Mouse (Mus musculus): Measurements from ENCODE around the gene Rpl11. TPM values are rescaled to one million over a fixed set of nuclear protein-coding genes. Genes with fewer than 3 reads are reported as not detected.

Gene Rpl11
- polyA plus RNA-seq, 1 experiment from 2014 or later, result 527 TPM

- Histone ChIP-seq H3K27ac (ENCODE audit: low read depth, low read length) (no peak overlapping the region), H3K4me2 (replicated peaks; ENCODE audit: low read depth, low read length) (no peak overlapping the region), H3K27me3 (ENCODE audit: control insufficient read depth, insufficient read depth, low read length) (no peaks in the 10 kb centered on the region), H3K4me1 (ENCODE audit: control insufficient read depth, insufficient read depth, low read length) (peaks cover 11% of the 10 kb centered on the region; the same call in 1 of the 2 replicates), H3K4me3 (ENCODE audit: low read length) (no peak overlapping the region), H3K9ac (ENCODE audit: low read depth, low read length) (no peak overlapping the region), H3K36me3 (ENCODE audit: control insufficient read depth, insufficient read depth, low read length) (peaks cover 11% of the 10 kb centered on the region), H3K9me3 (ENCODE audit: control insufficient read depth, low read length) (no peaks in the 10 kb centered on the region)
- 33% methylated on average over 1 of the region's 1 CpGs for WGBS
- no peak for ATAC-seq (ENCODE audit: low FRiP score, low TSS enrichment)
These were observed 2.8 kb upstream of the Rpl11 start for GRCm38 (mm10) chr4:136056030-136056429.

- H3K4me3 ChIP-seq (ENCODE audit: low read length), result no peak overlapping the region
- no peak overlapping the region for H3K4me2 ChIP-seq (replicated peaks; ENCODE audit: low read depth, low read length)
- no peak overlapping the region for H3K27ac ChIP-seq (ENCODE audit: low read depth, low read length)
- ATAC-seq (ENCODE audit: low FRiP score, low TSS enrichment), result no peak
- H3K27me3 ChIP-seq (ENCODE audit: control insufficient read depth, insufficient read depth, low read length), result no peaks in the 10 kb centered on the region
- 79% methylated on average over 5 of the region's 5 CpGs for WGBS
- H3K9ac ChIP-seq (ENCODE audit: low read depth, low read length), result no peak overlapping the region
- peaks cover 33% of the 10 kb centered on the region for H3K36me3 ChIP-seq (ENCODE audit: control insufficient read depth, insufficient read depth, low read length)
- H3K4me1 ChIP-seq (ENCODE audit: control insufficient read depth, insufficient read depth, low read length), result peaks cover 19% of the 10 kb centered on the region; the same call in 1 of the 2 replicates
- H3K9me3 ChIP-seq (ENCODE audit: control insufficient read depth, low read length), result no peaks in the 10 kb centered on the region
These were observed 615 bp upstream of the Rpl11 start for GRCm38 (mm10) chr4:136053843-136054242.

GRCm38 (mm10) chr4:136052534-136053246 lies 538 bp downstream of the Rpl11 start:
- H3K27ac ChIP-seq (ENCODE audit: low read depth, low read length), result peak overlapping the region; percentile 91
- H3K9me3 ChIP-seq (ENCODE audit: control insufficient read depth, low read length), result no peaks in the 10 kb centered on the region
- peak overlapping the region; percentile 87 for H3K4me2 ChIP-seq (replicated peaks; ENCODE audit: low read depth, low read length)
- peak overlapping the region; percentile 97 for H3K4me3 ChIP-seq (ENCODE audit: low read length)
- WGBS, result under 1% methylated on average over 50 of the region's 50 CpGs
- peaks cover 44% of the 10 kb centered on the region for H3K36me3 ChIP-seq (ENCODE audit: control insufficient read depth, insufficient read depth, low read length)
- peak overlapping the region; percentile 99 for H3K9ac ChIP-seq (ENCODE audit: low read depth, low read length)
- H3K4me1 ChIP-seq (ENCODE audit: control insufficient read depth, insufficient read depth, low read length), result peaks cover 19% of the 10 kb centered on the region; the same call in 1 of the 2 replicates
- ATAC-seq (ENCODE audit: low FRiP score, low TSS enrichment), result peak; percentile 77
- H3K27me3 ChIP-seq (ENCODE audit: control insufficient read depth, insufficient read depth, low read length), result no peaks in the 10 kb centered on the region

GRCm38 (mm10) chr4:136052060-136052459 lies 1.2 kb downstream of the Rpl11 start:
- 0% methylated on average over 3 of the region's 3 CpGs for WGBS
- peak overlapping the region; percentile 91; the same call in 1 of the 2 replicates for H3K27ac ChIP-seq (ENCODE audit: low read depth, low read length)
- H3K36me3 ChIP-seq (ENCODE audit: control insufficient read depth, insufficient read depth, low read length), result peaks cover 49% of the 10 kb centered on the region
- no peak for ATAC-seq (ENCODE audit: low FRiP score, low TSS enrichment)
- H3K9ac ChIP-seq (ENCODE audit: low read depth, low read length), result peak overlapping the region; percentile 99
- H3K27me3 ChIP-seq (ENCODE audit: control insufficient read depth, insufficient read depth, low read length), result no peaks in the 10 kb centered on the region
- peak overlapping the region; percentile 97 for H3K4me3 ChIP-seq (ENCODE audit: low read length)
- peak overlapping the region; percentile 87 for H3K4me2 ChIP-seq (replicated peaks; ENCODE audit: low read depth, low read length)
- no peaks in the 10 kb centered on the region for H3K9me3 ChIP-seq (ENCODE audit: control insufficient read depth, low read length)
- H3K4me1 ChIP-seq (ENCODE audit: control insufficient read depth, insufficient read depth, low read length), result peaks cover 19% of the 10 kb centered on the region; the same call in 1 of the 2 replicates

- H3K36me3 ChIP-seq (ENCODE audit: control insufficient read depth, insufficient read depth, low read length), result peaks cover 62% of the 10 kb centered on the region
- ATAC-seq (ENCODE audit: low FRiP score, low TSS enrichment), result no peak
- WGBS, result 96% methylated on average over 6 of the region's 6 CpGs
- H3K27me3 ChIP-seq (ENCODE audit: control insufficient read depth, insufficient read depth, low read length), result no peaks in the 10 kb centered on the region
- no peaks in the 10 kb centered on the region for H3K9me3 ChIP-seq (ENCODE audit: control insufficient read depth, low read length)
- no peak overlapping the region for H3K4me3 ChIP-seq (ENCODE audit: low read length)
- no peak overlapping the region for H3K4me2 ChIP-seq (replicated peaks; ENCODE audit: low read depth, low read length)
- H3K4me1 ChIP-seq (ENCODE audit: control insufficient read depth, insufficient read depth, low read length), result peaks cover 19% of the 10 kb centered on the region; the same call in 1 of the 2 replicates
- H3K27ac ChIP-seq (ENCODE audit: low read depth, low read length), result no peak overlapping the region
- H3K9ac ChIP-seq (ENCODE audit: low read depth, low read length), result no peak overlapping the region
These were observed 3.0 kb downstream of the Rpl11 start for GRCm38 (mm10) chr4:136050226-136050625.

- Histone ChIP-seq H3K4me2 (replicated peaks; ENCODE audit: low read depth, low read length) (no peak overlapping the region), H3K4me3 (ENCODE audit: low read length) (no peak overlapping the region), H3K27ac (ENCODE audit: low read depth, low read length) (no peak overlapping the region), H3K4me1 (ENCODE audit: control insufficient read depth, insufficient read depth, low read length) (peaks cover 19% of the 10 kb centered on the region; the same call in 1 of the 2 replicates), H3K9me3 (ENCODE audit: control insufficient read depth, low read length) (no peaks in the 10 kb centered on the region), H3K27me3 (ENCODE audit: control insufficient read depth, insufficient read depth, low read length) (no peaks in the 10 kb centered on the region), H3K9ac (ENCODE audit: low read depth, low read length) (no peak overlapping the region), H3K36me3 (ENCODE audit: control insufficient read depth, insufficient read depth, low read length) (peaks cover 71% of the 10 kb centered on the region)
- ATAC-seq (ENCODE audit: low FRiP score, low TSS enrichment), result no peak
- WGBS, result 74% methylated on average over 4 of the region's 4 CpGs
These were observed 4.8 kb downstream of the Rpl11 start for GRCm38 (mm10) chr4:136048291-136049032.

- ATAC-seq (ENCODE audit: low FRiP score, low TSS enrichment), result no peak
- WGBS, result 33% methylated on average over 4 of the region's 4 CpGs
These were observed 5.6 kb downstream of the Rpl11 start for GRCm38 (mm10) chr4:136047626-136048025.

GRCm38 (mm10) chr4:136046888-136047287 lies 6.3 kb downstream of the Rpl11 start:
- Histone ChIP-seq H3K4me3 (ENCODE audit: low read length) (no peak overlapping the region), H3K27ac (ENCODE audit: low read depth, low read length) (no peak overlapping the region), H3K36me3 (ENCODE audit: control insufficient read depth, insufficient read depth, low read length) (peaks cover 68% of the 10 kb centered on the region), H3K4me2 (replicated peaks; ENCODE audit: low read depth, low read length) (no peak overlapping the region), H3K27me3 (ENCODE audit: control insufficient read depth, insufficient read depth, low read length) (no peaks in the 10 kb centered on the region), H3K9me3 (ENCODE audit: control insufficient read depth, low read length) (no peaks in the 10 kb centered on the region), H3K9ac (ENCODE audit: low read depth, low read length) (no peak overlapping the region), H3K4me1 (ENCODE audit: control insufficient read depth, insufficient read depth, low read length) (peaks cover 17% of the 10 kb centered on the region; the same call in 1 of the 2 replicates)
- ATAC-seq (ENCODE audit: low FRiP score, low TSS enrichment), result 0 out of 2 replicates have a peak, but pooled peaks have one; percentile 24
- 71% methylated on average over 6 of the region's 6 CpGs for WGBS

More at GRCm38 (mm10) chr4:136047626-136048025, 5.6 kb downstream of the Rpl11 start:
- Histone ChIP-seq H3K36me3 (ENCODE audit: control insufficient read depth, insufficient read depth, low read length) (peaks cover 71% of the 10 kb centered on the region), H3K4me1 (ENCODE audit: control insufficient read depth, insufficient read depth, low read length) (peaks cover 19% of the 10 kb centered on the region; the same call in 1 of the 2 replicates), H3K9me3 (ENCODE audit: control insufficient read depth, low read length) (no peaks in the 10 kb centered on the region), H3K4me2 (replicated peaks; ENCODE audit: low read depth, low read length) (no peak overlapping the region), H3K27ac (ENCODE audit: low read depth, low read length) (no peak overlapping the region), H3K9ac (ENCODE audit: low read depth, low read length) (no peak overlapping the region), H3K4me3 (ENCODE audit: low read length) (no peak overlapping the region), H3K27me3 (ENCODE audit: control insufficient read depth, insufficient read depth, low read length) (no peaks in the 10 kb centered on the region)

- no peaks in the 10 kb centered on the region for H3K27me3 ChIP-seq (ENCODE audit: control insufficient read depth, insufficient read depth, low read length)
- H3K36me3 ChIP-seq (ENCODE audit: control insufficient read depth, insufficient read depth, low read length), result peaks cover 50% of the 10 kb centered on the region
- no peak for ATAC-seq (ENCODE audit: low FRiP score, low TSS enrichment)
- 84% methylated on average over 5 of the region's 5 CpGs for WGBS
- H3K4me1 ChIP-seq (ENCODE audit: control insufficient read depth, insufficient read depth, low read length), result 0 out of 2 replicates have a peak, but pooled peaks cover 3% of the 10 kb centered on the region
- no peaks in the 10 kb centered on the region for H3K9me3 ChIP-seq (ENCODE audit: control insufficient read depth, low read length)
- no peak overlapping the region for H3K27ac ChIP-seq (ENCODE audit: low read depth, low read length)
- no peak overlapping the region for H3K4me3 ChIP-seq (ENCODE audit: low read length)
- no peak overlapping the region for H3K4me2 ChIP-seq (replicated peaks; ENCODE audit: low read depth, low read length)
- no peak overlapping the region for H3K9ac ChIP-seq (ENCODE audit: low read depth, low read length)
These were observed 8.1 kb downstream of the Rpl11 start for GRCm38 (mm10) chr4:136045091-136045490.
